Mouse (Mus musculus) lung, adult 2 months (tissue): ENCODE measurements at regions not wholly inside any gene's neighbourhood (a gene's known extent, or its start where the extent isn't known, plus 50 kb on each side); places are given as distances from the start of the nearest gene placed in this dataset.

Source experiments
- CTCF ChIP-seq: fragments of 200-500 bp; IDR thresholded peaks from 2 replicates; pipeline ENCODE4 v1.5.1; 2011; ENCODE audit warnings: mild to moderate bottlenecking, low read length, control low read depth; ENCODE audit not compliant: insufficient read depth
- POLR2A ChIP-seq: fragments of 200-500 bp; IDR thresholded peaks from 2 replicates; pipeline ENCODE4 v1.6.1; 2011; ENCODE audit warnings: low read depth, mild to moderate bottlenecking, control low read depth, low read length, borderline replicate concordance; ENCODE audit errors: extremely low read depth

DNA sequence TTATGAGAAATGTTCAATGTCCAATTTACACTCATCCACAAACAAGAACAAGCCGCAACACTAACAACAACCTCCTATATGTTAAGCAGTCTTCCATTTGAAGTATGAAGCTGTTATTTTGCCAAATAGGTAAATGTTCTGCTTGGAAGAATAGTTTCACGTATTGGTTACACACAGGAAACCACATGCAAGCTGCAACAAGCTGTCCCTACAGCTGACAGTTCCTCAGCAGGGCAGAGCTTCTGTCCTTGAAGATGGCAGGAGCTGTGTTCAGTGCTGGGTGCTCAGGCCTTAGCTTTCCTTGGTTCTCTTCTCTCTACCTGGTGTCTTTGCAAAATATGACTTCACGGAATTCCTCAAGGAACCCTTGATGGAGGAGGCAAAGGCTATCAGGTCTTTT lies 294.1 kb upstream of the Rnaseh2b start:
- TF ChIP-seq CTCF (no peak), POLR2A (no peak)
